Mouse (Mus musculus): ENCODE results near the gene Angptl7.
A peak's percentile ranks its signal among the peaks of the same experiment; 100 is the strongest.

Angptl7 gene

GRCm38 (mm10) chr4:148455477-148456025 is 44.7 kb downstream of the Angptl7 start:
- Histone ChIP-seq H3K36me3 (ENCODE audit: insufficient read depth, low read length) (peaks cover 95% of the 10 kb centered on the region), H3K27me3 (ENCODE audit: insufficient read depth, low read length) (no peaks in the 10 kb centered on the region), H3K4me3 (replicated peaks; ENCODE audit: low read length) (no peak overlapping the region), H3K4me1 (replicated peaks; ENCODE audit: low read depth, low read length) (peaks cover 11% of the 10 kb centered on the region), H3K9me3 (ENCODE audit: low read length) (no peaks in the 10 kb centered on the region)
- no peak for TF ChIP-seq POU5F1 (IDR thresholded peaks at IDR 0.05; ENCODE audit: borderline replicate concordance, low read length)
- TF ChIP-seq CTCF (conservative IDR thresholded peaks at IDR 0.05; ENCODE audit: low read length) = no peak
- TF ChIP-seq NANOG (IDR thresholded peaks at IDR 0.05; ENCODE audit: borderline replicate concordance, low read length) = no peak

- TF ChIP-seq NANOG (IDR thresholded peaks at IDR 0.05; ENCODE audit: borderline replicate concordance, low read length) (no peak), CTCF (conservative IDR thresholded peaks at IDR 0.05; ENCODE audit: low read length) (no peak), POU5F1 (IDR thresholded peaks at IDR 0.05; ENCODE audit: borderline replicate concordance, low read length) (no peak)
- Histone ChIP-seq H3K36me3 (ENCODE audit: insufficient read depth, low read length) (peaks cover 85% of the 10 kb centered on the region), H3K9me3 (ENCODE audit: low read length) (no peaks in the 10 kb centered on the region), H3K4me3 (replicated peaks; ENCODE audit: low read length) (no peak overlapping the region), H3K27me3 (ENCODE audit: insufficient read depth, low read length) (no peaks in the 10 kb centered on the region), H3K4me1 (replicated peaks; ENCODE audit: low read depth, low read length) (peaks cover 22% of the 10 kb centered on the region)
These were observed 46.6 kb downstream of the Angptl7 start for GRCm38 (mm10) chr4:148453707-148454106.

- peak overlapping the region; percentile 97 for H3K4me3 ChIP-seq (replicated peaks; ENCODE audit: low read length)
- peaks cover 37% of the 10 kb centered on the region for H3K36me3 ChIP-seq (ENCODE audit: insufficient read depth, low read length)
- H3K9me3 ChIP-seq (ENCODE audit: low read length) = no peaks in the 10 kb centered on the region
- no peaks in the 10 kb centered on the region for H3K27me3 ChIP-seq (ENCODE audit: insufficient read depth, low read length)
- H3K4me1 ChIP-seq (replicated peaks; ENCODE audit: low read depth, low read length) = peaks cover 32% of the 10 kb centered on the region
- TF ChIP-seq CTCF (conservative IDR thresholded peaks at IDR 0.05; ENCODE audit: low read length) = no peak
- TF ChIP-seq POU5F1 (IDR thresholded peaks at IDR 0.05; ENCODE audit: borderline replicate concordance, low read length) = no peak
- no peak for TF ChIP-seq NANOG (IDR thresholded peaks at IDR 0.05; ENCODE audit: borderline replicate concordance, low read length)
These were observed 51.4 kb downstream of the Angptl7 start for GRCm38 (mm10) chr4:148448853-148449245.

- H3K4me3 ChIP-seq (replicated peaks; ENCODE audit: low read length) = peak within 1 kb of the TSS; percentile 97
- H3K27me3 ChIP-seq (ENCODE audit: insufficient read depth, low read length) = no peaks in the 10 kb centered on the region
- H3K36me3 ChIP-seq (ENCODE audit: insufficient read depth, low read length) = peaks cover 31% of the 10 kb centered on the region
- H3K4me1 ChIP-seq (replicated peaks; ENCODE audit: low read depth, low read length) = peaks cover 37% of the 10 kb centered on the region
- TF ChIP-seq NANOG (IDR thresholded peaks at IDR 0.05; ENCODE audit: borderline replicate concordance, low read length) (no peak), CTCF (conservative IDR thresholded peaks at IDR 0.05; ENCODE audit: low read length) (no peak), POU5F1 (IDR thresholded peaks at IDR 0.05; ENCODE audit: borderline replicate concordance, low read length) (no peak)
- no peaks in the 10 kb centered on the region for H3K9me3 ChIP-seq (ENCODE audit: low read length)
These were observed 51.9 kb downstream of the Angptl7 start, which contains the start of gene Mtor for GRCm38 (mm10) chr4:148448179-148448852. Mtor (plus strand) TSS chr4:148448611.

Data from E14TG2a.4 (cell line).